Mouse (Mus musculus) kidney, adult 2 months (tissue): Measurements from ENCODE around the gene Bach1. TPM values are rescaled to one million over a fixed set of nuclear protein-coding genes. Genes with fewer than 3 reads are reported as not detected.

ENCODE experiments used
- DNase-seq: peaks from one replicate; pipeline ENCODE4 v3.0.0; 2021
- H3K27ac ChIP-seq: fragments of 200-500 bp; 2 replicates; pipeline ENCODE4 v1.5.1; 2012; ENCODE audit warnings: low read depth, low read length, control low read depth, inconsistent platforms; ENCODE audit not compliant: insufficient read depth
- H3K27me3 ChIP-seq: fragments of 200-500 bp; replicated peaks from 2 replicates; pipeline ENCODE4 v1.6.1; 2012; ENCODE audit warnings: mild to moderate bottlenecking, moderate library complexity, low read length, inconsistent platforms; ENCODE audit not compliant: control insufficient read depth, insufficient read depth
- H3K36me3 ChIP-seq: fragments of 200-500 bp; 2 replicates; pipeline ENCODE4 v1.6.1; 2012; ENCODE audit warnings: mild to moderate bottlenecking, moderate library complexity, low read length, inconsistent platforms; ENCODE audit not compliant: control insufficient read depth, insufficient read depth
- H3K4me1 ChIP-seq: fragments of 200-500 bp; 2 replicates; pipeline ENCODE4 v1.6.1; 2011; ENCODE audit warnings: low read length; ENCODE audit not compliant: control insufficient read depth, insufficient read depth
- H3K4me3 ChIP-seq: fragments of 200-500 bp; 2 replicates; pipeline ENCODE4 v1.5.1; 2011; ENCODE audit warnings: mild to moderate bottlenecking, low read depth, low read length, control low read depth; ENCODE audit not compliant: insufficient read depth
- CTCF ChIP-seq: fragments of 200-500 bp; conservative IDR thresholded peaks from 2 replicates; pipeline ENCODE4 v1.5.1; 2011; ENCODE audit warnings: low read depth, mild to moderate bottlenecking, control low read depth, low read length, moderate library complexity, mixed read lengths; ENCODE audit not compliant: insufficient read depth, insufficient read length
- POLR2A ChIP-seq: fragments of 200-500 bp; IDR thresholded peaks from one replicate; pipeline ENCODE4 v1.6.1; 2011; ENCODE audit warnings: low read depth, low read length, control low read depth
- WGBS: fragments of 180-500 bp; shearing (Covaris S2); methylation state at CpG from one replicate; pipeline ENCODE4 v1.1.7; 2018; 5-methylcytosine and 5-hydroxymethylcytosine counted together
- polyA plus RNA-seq: library from polyadenylated mRNA; depleted of rRNA; stranded (reverse); fragments of >200 nt; gene quantifications from 2 replicates; pipeline ENCODE4 v1.2.3, GENCODE M21; 2012

Gene Bach1
- polyA plus RNA-seq, 1 experiment, result 9.7 TPM

DNA sequence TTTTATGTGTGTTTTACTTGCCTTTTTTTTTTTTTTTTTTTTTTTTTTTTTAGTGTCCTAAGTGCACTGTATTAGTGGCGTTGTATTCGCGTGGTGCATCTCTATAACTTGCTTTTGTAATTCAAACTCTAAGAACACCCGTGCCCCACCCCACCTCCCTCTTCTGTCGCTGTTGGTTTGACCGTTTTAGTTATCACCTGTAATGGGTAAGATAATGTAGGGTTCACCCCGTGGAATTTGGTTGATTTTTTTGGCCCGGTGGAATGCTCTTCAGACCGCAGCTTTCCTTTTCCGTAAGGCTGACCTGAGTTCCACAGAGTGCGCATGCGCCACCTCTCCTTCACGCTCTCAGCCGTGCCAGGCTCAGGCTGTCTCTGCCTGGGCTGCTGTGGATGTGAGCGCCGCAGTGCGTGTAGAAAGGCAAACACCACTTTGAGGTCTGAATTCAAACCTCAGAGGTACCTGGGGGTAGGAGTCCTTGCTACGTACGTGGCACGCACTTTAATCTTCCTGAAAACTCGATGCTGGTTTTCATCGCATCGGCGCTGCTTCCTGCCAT is 22.2 kb downstream of the Bach1 start:
- 95% methylated on average over 24 of the region's 24 CpGs for WGBS
- H3K36me3 ChIP-seq, result peaks cover 2% of the 10 kb centered on the region; the same call in 1 of the 2 replicates
- no peaks in the 10 kb centered on the region for H3K27me3 ChIP-seq
- H3K27ac ChIP-seq, result no peak overlapping the region
- H3K4me1 ChIP-seq, result 0 out of 2 replicates have a peak, but pooled peaks cover 7% of the 10 kb centered on the region
- no peak for DNase-seq
- no peak for TF ChIP-seq POLR2A
- TF ChIP-seq CTCF, result no peak
- H3K4me3 ChIP-seq, result no peak overlapping the region

DNA sequence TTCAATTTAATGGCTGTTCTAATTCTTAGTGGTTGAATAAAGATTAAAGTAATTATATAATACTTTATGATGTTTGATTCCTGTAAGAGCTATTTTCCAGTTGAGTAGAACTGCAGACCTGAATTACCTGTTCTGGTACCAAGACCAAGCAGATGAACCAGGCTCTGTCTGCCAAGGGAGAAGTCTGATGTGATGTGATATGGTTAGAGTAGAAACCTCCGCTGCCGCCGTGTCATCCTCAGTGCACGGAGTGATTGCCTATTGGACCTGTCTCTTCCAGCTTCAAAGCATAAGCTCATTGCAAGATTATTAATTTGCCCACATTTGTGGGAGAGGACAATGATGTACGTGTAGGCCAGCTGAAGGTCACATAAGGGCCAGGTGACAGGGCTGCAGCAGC is 24.1 kb downstream of the Bach1 start:
- no peak for DNase-seq
- Histone ChIP-seq H3K27me3 (no peaks in the 10 kb centered on the region), H3K4me3 (no peak overlapping the region), H3K27ac (no peak overlapping the region), H3K4me1 (no peaks in the 10 kb centered on the region), H3K36me3 (peaks cover 2% of the 10 kb centered on the region; the same call in 1 of the 2 replicates)
- 80% methylated on average over 5 of the region's 5 CpGs for WGBS
- no peak for TF ChIP-seq POLR2A
- no peak for TF ChIP-seq CTCF

DNA sequence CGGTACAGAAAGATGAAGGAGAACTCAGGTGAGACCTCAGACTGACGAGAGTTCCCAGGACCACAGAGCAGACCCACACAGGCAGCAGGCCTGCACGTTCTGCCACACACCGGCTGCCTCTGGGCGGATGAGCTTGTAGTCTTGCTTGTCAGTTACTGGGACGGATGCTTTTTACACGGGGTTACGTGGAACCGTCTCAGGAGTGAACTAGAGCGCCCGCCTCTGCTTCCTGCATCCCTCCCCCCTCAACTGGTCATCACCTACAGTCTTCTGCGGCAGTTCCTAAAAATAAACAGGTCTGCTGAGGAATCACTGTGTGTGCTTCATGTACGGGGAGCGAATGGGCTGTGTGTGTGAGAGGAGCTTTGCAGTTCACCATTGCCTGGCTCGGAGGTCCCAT is 24.7 kb downstream of the Bach1 start:
- 79% methylated on average over 15 of the region's 15 CpGs for WGBS
- DNase-seq, result no peak
- TF ChIP-seq POLR2A, result no peak
- TF ChIP-seq CTCF, result no peak
- H3K27ac ChIP-seq, result no peak overlapping the region
- H3K4me1 ChIP-seq, result no peaks in the 10 kb centered on the region
- H3K4me3 ChIP-seq, result no peak overlapping the region
- no peaks in the 10 kb centered on the region for H3K27me3 ChIP-seq
- peaks cover 2% of the 10 kb centered on the region; the same call in 1 of the 2 replicates for H3K36me3 ChIP-seq

DNA sequence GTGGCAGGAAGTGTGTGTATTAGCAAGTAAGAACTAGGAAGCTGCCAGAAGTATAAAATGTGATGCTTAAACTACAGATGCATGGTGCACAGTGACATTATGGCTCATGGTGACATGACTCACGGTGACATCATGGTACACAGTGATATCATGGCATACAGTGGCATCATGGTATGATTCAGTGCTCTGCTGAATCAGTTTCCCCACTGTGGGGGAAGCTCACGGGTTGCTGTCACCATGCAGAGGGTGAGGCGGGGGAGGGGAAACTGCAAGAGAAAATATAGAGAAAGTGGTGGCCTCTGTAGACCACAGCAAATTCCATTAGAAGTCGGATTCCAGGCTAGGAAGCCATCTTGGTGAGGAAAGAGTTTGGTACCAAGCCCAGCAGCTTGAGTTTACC is 26.1 kb downstream of the Bach1 start:
- 87% methylated on average over 4 of the region's 4 CpGs for WGBS
- no peaks in the 10 kb centered on the region for H3K27me3 ChIP-seq
- H3K36me3 ChIP-seq, result peaks cover 5% of the 10 kb centered on the region
- H3K4me1 ChIP-seq, result no peaks in the 10 kb centered on the region
- no peak for DNase-seq
- H3K27ac ChIP-seq, result no peak overlapping the region
- TF ChIP-seq CTCF (no peak), POLR2A (no peak)
- H3K4me3 ChIP-seq, result no peak overlapping the region

DNA sequence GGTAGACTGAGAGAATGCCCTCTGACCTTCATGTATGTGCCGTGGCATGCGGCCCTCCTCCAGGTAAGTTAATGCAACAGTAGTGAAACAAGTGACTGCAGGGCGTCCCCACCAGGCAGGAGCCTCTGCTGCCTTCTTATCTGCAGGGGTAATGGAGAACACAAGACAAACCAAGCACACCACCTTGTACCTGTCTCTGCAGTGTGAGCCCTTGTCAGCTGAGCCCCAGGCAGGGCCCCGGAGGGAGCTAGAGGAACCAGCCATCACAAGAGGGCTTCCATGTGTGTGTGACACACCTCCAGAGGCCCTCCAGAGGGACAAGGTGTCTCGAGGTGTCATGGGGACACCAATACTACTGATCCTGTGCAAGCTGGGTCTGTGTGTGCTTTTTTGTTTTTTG is 26.5 kb downstream of the Bach1 start:
- H3K27ac ChIP-seq, result no peak overlapping the region
- H3K4me1 ChIP-seq, result no peaks in the 10 kb centered on the region
- peaks cover 8% of the 10 kb centered on the region for H3K36me3 ChIP-seq
- no peak for TF ChIP-seq CTCF
- TF ChIP-seq POLR2A, result no peak
- no peak overlapping the region for H3K4me3 ChIP-seq
- 91% methylated on average over 5 of the region's 5 CpGs for WGBS
- no peaks in the 10 kb centered on the region for H3K27me3 ChIP-seq
- no peak for DNase-seq

DNA sequence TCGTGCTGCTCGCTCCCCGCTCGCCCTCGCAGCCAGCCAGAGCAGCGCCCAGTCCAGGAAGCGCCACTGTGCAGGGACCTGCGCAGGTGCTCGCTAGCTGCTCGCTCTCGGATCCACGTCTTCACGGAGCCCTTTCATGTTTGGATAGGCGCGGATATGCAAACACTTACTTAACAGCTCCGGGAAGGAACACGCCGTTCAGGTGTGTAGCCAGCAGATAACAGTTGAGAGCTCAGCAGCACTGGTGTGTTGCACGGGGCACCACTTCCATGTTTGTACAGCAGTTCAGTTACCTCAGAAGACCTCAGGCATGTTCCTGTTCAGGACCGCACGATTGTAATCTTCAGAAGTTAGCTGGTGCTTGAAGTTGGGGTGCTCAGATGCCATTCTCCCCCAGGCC is 27.2 kb downstream of the Bach1 start:
- H3K4me1 ChIP-seq, result no peaks in the 10 kb centered on the region
- H3K36me3 ChIP-seq, result peaks cover 8% of the 10 kb centered on the region
- no peaks in the 10 kb centered on the region for H3K27me3 ChIP-seq
- DNase-seq, result no peak
- no peak overlapping the region for H3K4me3 ChIP-seq
- H3K27ac ChIP-seq, result no peak overlapping the region
- TF ChIP-seq POLR2A (no peak), CTCF (no peak)
- WGBS, result 89% methylated on average over 21 of the region's 21 CpGs

DNA sequence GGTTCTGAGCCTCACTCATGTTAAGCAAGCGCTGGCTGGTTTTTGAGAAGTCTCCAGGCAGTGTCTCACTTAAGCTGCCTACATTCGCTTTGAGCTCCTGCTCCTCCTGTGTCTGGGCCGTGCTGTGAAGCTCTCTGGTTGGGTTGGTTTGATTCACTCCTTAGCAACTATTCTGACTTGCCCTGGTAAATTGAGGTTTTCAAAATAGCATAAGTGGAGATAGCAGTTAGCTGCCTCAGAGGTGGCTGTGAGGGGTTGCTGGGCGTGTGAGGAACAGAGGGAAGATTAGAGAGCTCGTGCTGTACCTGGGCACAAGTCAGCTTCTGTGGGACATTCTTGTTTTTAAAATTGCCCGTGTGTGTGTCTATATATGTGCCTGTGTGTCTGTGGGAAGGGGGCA is 27.6 kb downstream of the Bach1 start:
- Histone ChIP-seq H3K36me3 (peaks cover 8% of the 10 kb centered on the region), H3K4me1 (no peaks in the 10 kb centered on the region)
- WGBS, result 92% methylated on average over 6 of the region's 6 CpGs

DNA sequence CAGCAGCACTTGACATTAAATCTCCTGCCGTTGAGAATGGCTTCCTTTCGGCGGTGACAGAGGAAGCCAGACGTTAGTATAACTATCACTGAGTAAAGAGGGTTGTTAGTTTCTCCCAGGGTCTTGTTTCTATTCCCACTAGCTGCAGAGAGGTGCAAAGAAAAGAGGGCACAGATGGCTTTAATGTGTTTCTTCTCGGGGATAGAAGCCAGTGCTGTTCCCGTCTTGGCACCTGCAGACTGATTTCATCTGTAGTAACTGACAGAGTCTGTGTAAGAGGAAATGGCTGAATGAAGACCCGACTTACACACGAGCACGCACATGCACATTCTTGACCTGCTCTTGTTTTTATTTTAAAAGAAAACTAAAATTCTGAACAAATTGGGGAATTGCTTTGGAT is 28.5 kb downstream of the Bach1 start:
- TF ChIP-seq CTCF (no peak), POLR2A (no peak)
- H3K4me3 ChIP-seq, result no peak overlapping the region
- no peaks in the 10 kb centered on the region for H3K27me3 ChIP-seq
- no peaks in the 10 kb centered on the region for H3K4me1 ChIP-seq
- peaks cover 8% of the 10 kb centered on the region for H3K36me3 ChIP-seq
- no peak for DNase-seq
- WGBS, result 59% methylated on average over 9 of the region's 9 CpGs
- no peak overlapping the region for H3K27ac ChIP-seq

More for the DNA sequence above, 27.6 kb downstream of the Bach1 start:
- Histone ChIP-seq H3K4me3 (no peak overlapping the region), H3K27ac (no peak overlapping the region), H3K27me3 (no peaks in the 10 kb centered on the region)
- DNase-seq, result no peak
- no peak for TF ChIP-seq POLR2A
- no peak for TF ChIP-seq CTCF
